Mouse (Mus musculus) stomach, embryonic 14.5 days (tissue): ENCODE measurements around the gene Farp1. TPM values are rescaled to one million over a fixed set of nuclear protein-coding genes. Genes with fewer than 3 reads are reported as not detected.

Experiments
- ATAC-seq: fragments of 200-750 bp; cut with Nextera tagmentation; 2 replicates; pipeline ENCODE4 v1.8.0; 2017; ENCODE audit warnings: low read depth, moderate TSS enrichment; ENCODE audit not compliant: insufficient number of reproducible peaks, insufficient read depth, low FRiP score
- H3K27ac ChIP-seq: fragments of 300-500 bp; sonication (generic); 2 replicates; pipeline ENCODE4 v1.5.1; 2014; ENCODE audit warnings: mild to moderate bottlenecking, low read length, moderate library complexity, mixed read lengths
- H3K27me3 ChIP-seq: fragments of 300-500 bp; sonication (generic); 2 replicates; pipeline ENCODE4 v1.6.1; 2014; ENCODE audit warnings: low read length, control low read depth, mixed read lengths; ENCODE audit not compliant: control insufficient read depth, insufficient read depth
- H3K36me3 ChIP-seq: fragments of 300-500 bp; sonication (generic); 2 replicates; pipeline ENCODE4 v1.6.1; 2014; ENCODE audit warnings: mild to moderate bottlenecking, control low read depth, low read length, moderate library complexity, mixed read lengths; ENCODE audit not compliant: control insufficient read depth, insufficient read depth
- H3K4me1 ChIP-seq: fragments of 300-500 bp; sonication (generic); 2 replicates; pipeline ENCODE4 v1.6.1; 2014; ENCODE audit warnings: low read length, control low read depth, mixed read lengths; ENCODE audit not compliant: control insufficient read depth, insufficient read depth
- H3K4me2 ChIP-seq: fragments of 300-500 bp; sonication (generic); replicated peaks from 2 replicates; pipeline ENCODE4 v1.6.1; 2014; ENCODE audit warnings: low read depth, low read length, control low read depth
- H3K4me3 ChIP-seq: fragments of 300-500 bp; sonication (generic); 2 replicates; pipeline ENCODE4 v1.5.1; 2014; ENCODE audit warnings: low read depth, low read length, control low read depth
- H3K9ac ChIP-seq: fragments of 300-500 bp; sonication (generic); replicated peaks from 2 replicates; pipeline ENCODE4 v1.6.1; 2014; ENCODE audit warnings: low read depth, mild to moderate bottlenecking, control low read depth, low read length, moderate library complexity, mixed read lengths
- H3K9me3 ChIP-seq: fragments of 300-500 bp; sonication (generic); 2 replicates; pipeline ENCODE4 v1.6.1; 2016; ENCODE audit warnings: low read depth, low read length, control low read depth; ENCODE audit not compliant: control insufficient read depth
- WGBS: fragments of 180-500 bp; shearing (Covaris S2); extraction: QIAGEN DNeasy Blood & Tissue Kit; methylation state at CpG from one replicate; pipeline ENCODE4 v1.1.7; 2014; 5-methylcytosine and 5-hydroxymethylcytosine counted together
- polyA plus RNA-seq: library from polyadenylated mRNA; unstranded; fragments of >200 nt; fragmentation: Nextera tagmentation; extraction: Ambion mirVana; gene quantifications from 2 replicates; pipeline ENCODE4 v1.2.1, GENCODE M21; 2014

Farp1 gene
- polyA plus RNA-seq, 1 experiment from 2014 or later = 22.2 TPM

DNA sequence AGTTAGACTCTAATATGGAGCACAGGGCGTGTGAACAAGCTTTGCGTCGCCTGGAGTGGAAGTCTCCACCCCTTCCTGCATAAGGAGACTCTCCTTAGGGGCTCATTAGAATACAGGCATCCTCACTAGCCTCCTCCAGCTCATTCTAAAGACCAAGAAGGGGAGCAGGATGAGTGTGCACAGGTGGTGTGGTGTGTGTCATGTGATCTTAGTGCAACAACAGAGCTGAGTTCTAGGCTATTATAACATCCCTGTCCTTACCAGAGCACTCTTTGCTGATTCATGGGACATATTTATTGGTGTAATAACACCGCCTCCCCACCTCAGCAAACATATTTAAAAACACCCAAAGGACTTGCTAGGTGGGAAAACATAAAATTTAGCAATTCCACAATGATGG is 120.2 kb downstream of the Farp1 start:
- Histone ChIP-seq H3K9ac (no peak overlapping the region), H3K4me1 (no peaks in the 10 kb centered on the region), H3K27ac (no peak overlapping the region), H3K36me3 (no peaks in the 10 kb centered on the region; the same call in 1 of the 2 replicates), H3K27me3 (no peaks in the 10 kb centered on the region), H3K9me3 (no peaks in the 10 kb centered on the region), H3K4me2 (no peak overlapping the region), H3K4me3 (no peak overlapping the region)
- ATAC-seq = no peak
- 90% methylated on average over 4 of the region's 4 CpGs for WGBS

DNA sequence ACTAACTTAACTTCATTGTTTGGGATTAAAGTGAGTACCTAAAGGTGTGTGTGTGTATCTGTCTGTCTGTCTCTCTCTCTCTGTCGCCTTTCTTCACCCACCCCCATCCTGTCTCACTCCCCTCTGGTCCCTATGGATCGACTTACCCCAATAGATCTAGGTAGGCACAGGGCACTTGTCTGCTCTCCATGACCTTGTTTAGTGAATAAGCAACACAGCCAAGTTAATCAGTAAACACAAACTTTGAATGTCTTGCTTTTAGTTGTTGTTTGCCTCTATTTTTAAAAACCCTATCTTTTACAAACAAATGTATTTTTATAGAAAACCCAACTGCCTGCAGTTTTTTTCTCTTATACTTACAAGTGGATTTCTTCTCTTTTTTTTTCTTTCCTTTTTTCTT is 123.6 kb downstream of the Farp1 start:
- 73% methylated on average over 2 of the region's 2 CpGs for WGBS
- Histone ChIP-seq H3K9ac (no peak overlapping the region), H3K27ac (no peak overlapping the region), H3K4me2 (no peak overlapping the region), H3K4me1 (no peaks in the 10 kb centered on the region), H3K9me3 (no peaks in the 10 kb centered on the region), H3K4me3 (no peak overlapping the region), H3K27me3 (no peaks in the 10 kb centered on the region), H3K36me3 (no peaks in the 10 kb centered on the region)
- no peak for ATAC-seq

DNA sequence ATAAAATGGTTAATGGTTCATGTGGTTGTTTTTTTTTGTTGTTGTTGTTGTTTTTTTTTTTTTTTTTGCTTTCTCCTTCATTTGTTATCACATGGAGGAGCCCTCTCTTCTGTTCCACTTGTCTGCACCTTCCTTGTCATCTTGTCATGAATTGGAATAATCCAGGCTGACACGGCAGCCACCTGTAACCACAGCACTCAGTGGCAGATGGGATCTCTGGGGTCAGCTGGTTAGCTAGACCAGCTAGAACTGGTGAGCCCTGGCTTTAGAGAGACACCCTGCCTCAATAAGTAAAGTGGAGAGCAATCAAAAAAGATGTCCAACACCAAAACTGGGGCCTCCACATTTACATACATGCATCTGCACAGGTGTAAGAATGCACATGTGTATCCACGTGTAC is 127.8 kb downstream of the Farp1 start:
- Histone ChIP-seq H3K4me1 (0 out of 2 replicates have a peak, but pooled peaks cover 3% of the 10 kb centered on the region), H3K27me3 (no peaks in the 10 kb centered on the region), H3K9me3 (no peaks in the 10 kb centered on the region), H3K4me3 (no peak overlapping the region), H3K36me3 (no peaks in the 10 kb centered on the region), H3K4me2 (no peak overlapping the region), H3K27ac (no peak overlapping the region), H3K9ac (no peak overlapping the region)
- WGBS = 89% methylated on average over 2 of the region's 2 CpGs
- ATAC-seq = no peak

DNA sequence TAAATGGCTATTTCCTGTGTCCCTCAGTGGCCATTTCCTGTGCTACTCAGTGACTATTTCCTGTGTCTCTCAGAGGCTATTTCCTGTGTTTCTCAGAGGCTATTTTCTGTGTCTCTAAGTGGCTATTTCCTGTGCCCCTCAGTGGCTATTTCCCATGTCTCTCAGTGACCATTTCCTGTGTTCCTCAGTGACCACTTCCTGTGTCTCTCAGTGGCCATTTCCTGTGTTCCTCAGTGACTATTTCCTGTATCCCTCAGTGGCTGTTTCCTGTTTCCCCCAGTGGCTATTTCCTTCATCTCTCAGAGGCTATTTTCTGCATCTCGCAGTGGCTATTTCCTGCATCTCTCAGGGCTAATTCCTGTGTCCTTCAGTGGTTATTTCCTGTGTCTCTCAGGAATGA is 129.9 kb downstream of the Farp1 start:
- no peak overlapping the region for H3K9ac ChIP-seq
- no peak for ATAC-seq
- no peaks in the 10 kb centered on the region for H3K36me3 ChIP-seq
- H3K27ac ChIP-seq = no peak overlapping the region; the same call in 1 of the 2 replicates
- H3K4me2 ChIP-seq = no peak overlapping the region
- H3K4me1 ChIP-seq = 0 out of 2 replicates have a peak, but pooled peaks cover 3% of the 10 kb centered on the region
- no peaks in the 10 kb centered on the region for H3K27me3 ChIP-seq
- 91% methylated on average over 1 of the region's 1 CpGs for WGBS
- H3K9me3 ChIP-seq = no peaks in the 10 kb centered on the region
- no peak overlapping the region for H3K4me3 ChIP-seq

DNA sequence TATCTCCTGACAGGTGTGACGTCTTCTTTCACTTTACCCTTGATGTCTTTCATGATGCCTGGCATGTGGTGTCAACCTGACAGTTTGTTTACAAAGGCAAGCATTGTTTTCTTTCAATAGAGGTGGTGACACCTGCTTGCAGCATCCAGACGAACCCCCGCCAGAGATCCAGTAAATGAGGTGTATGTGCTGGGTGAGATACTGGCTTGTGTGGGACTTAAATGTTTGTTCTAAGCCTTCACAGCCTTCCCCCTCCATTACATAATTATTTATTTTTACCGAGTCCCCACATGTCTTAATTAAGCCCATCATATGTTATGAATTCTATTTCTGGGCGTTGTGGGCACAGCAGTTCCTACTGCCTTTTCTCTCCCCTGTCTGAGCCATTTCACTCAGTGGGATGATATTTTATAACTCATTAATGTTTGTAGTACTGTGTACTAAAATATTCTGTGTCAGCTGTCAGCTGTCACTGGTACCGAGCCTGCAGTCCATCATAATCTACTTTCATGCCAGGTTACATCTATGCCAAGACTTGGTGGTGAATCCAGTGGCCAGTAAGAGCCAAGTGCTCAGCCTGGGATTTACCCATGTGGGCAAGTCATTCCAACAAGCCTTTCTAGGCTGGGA is 130.5 kb downstream of the Farp1 start:
- H3K4me3 ChIP-seq = no peak overlapping the region
- H3K9me3 ChIP-seq = no peaks in the 10 kb centered on the region
- no peaks in the 10 kb centered on the region for H3K27me3 ChIP-seq
- no peak overlapping the region for H3K27ac ChIP-seq
- no peak overlapping the region for H3K4me2 ChIP-seq
- H3K4me1 ChIP-seq = 0 out of 2 replicates have a peak, but pooled peaks cover 3% of the 10 kb centered on the region
- 61% methylated on average over 6 of the region's 6 CpGs for WGBS
- ATAC-seq = no peak
- no peaks in the 10 kb centered on the region for H3K36me3 ChIP-seq
- H3K9ac ChIP-seq = no peak overlapping the region

DNA sequence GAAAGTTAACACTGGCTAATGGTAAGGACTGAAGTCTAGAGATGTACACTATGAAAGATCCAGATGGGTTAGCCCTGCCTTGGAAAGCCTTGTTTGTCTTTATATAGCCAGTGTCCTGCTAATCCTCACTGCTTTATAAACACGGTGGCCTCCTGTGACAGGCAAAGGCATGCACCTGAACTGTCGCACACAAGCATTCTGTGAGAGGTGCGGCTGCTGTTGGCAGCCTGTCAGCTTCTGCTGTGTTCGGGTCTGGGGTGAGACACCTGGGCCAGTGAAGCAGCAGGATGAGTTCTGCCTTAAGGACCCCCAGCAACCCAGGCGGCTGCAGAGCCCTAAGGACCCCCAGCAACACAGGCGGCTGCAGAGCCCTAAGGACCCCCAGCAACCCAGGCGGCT is 131.0 kb downstream of the Farp1 start:
- H3K27me3 ChIP-seq = no peaks in the 10 kb centered on the region
- no peak for ATAC-seq
- H3K4me3 ChIP-seq = no peak overlapping the region
- 61% methylated on average over 7 of the region's 7 CpGs for WGBS
- H3K27ac ChIP-seq = no peak overlapping the region
- H3K36me3 ChIP-seq = no peaks in the 10 kb centered on the region
- H3K9ac ChIP-seq = no peak overlapping the region
- no peaks in the 10 kb centered on the region for H3K9me3 ChIP-seq
- H3K4me2 ChIP-seq = no peak overlapping the region
- H3K4me1 ChIP-seq = 0 out of 2 replicates have a peak, but pooled peaks cover 3% of the 10 kb centered on the region

DNA sequence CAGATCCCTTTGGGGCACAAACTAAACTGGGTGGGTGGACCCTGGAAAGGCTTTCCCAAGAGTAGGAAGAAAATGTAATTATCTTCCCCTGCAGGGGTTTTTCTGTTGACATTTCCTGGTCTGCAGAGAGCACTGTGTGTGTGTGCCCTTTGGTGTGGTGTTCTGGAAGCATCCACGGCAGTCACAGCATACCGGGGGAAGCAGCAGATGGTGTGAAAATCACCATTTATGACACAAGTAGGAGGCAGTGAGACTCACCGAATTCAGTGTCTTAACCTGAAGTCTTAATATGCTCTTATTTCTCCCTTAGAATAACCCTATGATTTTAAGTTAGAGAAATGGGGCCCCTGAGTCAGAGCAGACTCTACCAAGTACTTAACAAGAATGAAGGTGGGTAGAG is 133.7 kb downstream of the Farp1 start:
- Histone ChIP-seq H3K4me1 (peaks cover 8% of the 10 kb centered on the region; the same call in 1 of the 2 replicates), H3K9ac (no peak overlapping the region), H3K4me2 (no peak overlapping the region), H3K9me3 (no peaks in the 10 kb centered on the region), H3K4me3 (no peak overlapping the region), H3K27ac (no peak overlapping the region), H3K36me3 (no peaks in the 10 kb centered on the region), H3K27me3 (no peaks in the 10 kb centered on the region)
- no peak for ATAC-seq
- WGBS = 85% methylated on average over 3 of the region's 3 CpGs

DNA sequence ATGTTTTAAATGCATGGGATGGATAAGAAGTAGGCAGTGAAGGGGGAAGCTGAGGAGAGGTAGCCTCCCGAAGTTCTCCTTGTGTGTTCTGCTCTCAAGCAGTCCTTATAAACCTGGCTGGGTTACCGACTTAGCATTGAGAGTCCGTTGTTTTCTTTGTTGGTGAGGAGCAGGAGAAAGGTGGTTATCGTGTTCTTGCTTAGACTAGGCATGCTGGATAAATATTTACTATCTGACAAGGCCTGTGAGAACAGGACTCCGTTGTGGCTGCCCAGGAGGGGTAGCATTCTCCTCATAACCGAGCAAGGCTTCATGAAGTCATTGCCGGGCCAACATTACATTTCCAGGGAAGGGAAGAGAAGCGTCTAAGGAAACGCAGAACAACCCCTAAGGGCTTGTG is 135.3 kb downstream of the Farp1 start:
- H3K36me3 ChIP-seq = no peaks in the 10 kb centered on the region
- H3K4me2 ChIP-seq = no peak overlapping the region
- H3K27ac ChIP-seq = no peak overlapping the region
- H3K27me3 ChIP-seq = no peaks in the 10 kb centered on the region
- 56% methylated on average over 9 of the region's 9 CpGs for WGBS
- no peaks in the 10 kb centered on the region for H3K9me3 ChIP-seq
- no peak overlapping the region for H3K4me3 ChIP-seq
- 0 out of 2 replicates have a peak, but pooled peaks have one; percentile 8 for ATAC-seq
- peaks cover 4% of the 10 kb centered on the region; the same call in 1 of the 2 replicates for H3K4me1 ChIP-seq
- no peak overlapping the region for H3K9ac ChIP-seq
